Mouse (Mus musculus) adrenal gland, adult 2 months (tissue): ENCODE measurements around the gene Arhgef25. TPM values are rescaled to one million over a fixed set of nuclear protein-coding genes. Genes with fewer than 3 reads are reported as not detected.

ENCODE experiments used
- DNase-seq: peaks from one replicate; pipeline ENCODE4 v3.0.0; 2021
- long read RNA-seq: library from polyadenylated mRNA; stranded (forward); transcript quantifications from one replicate; pipeline ENCODE4 v2.0.0, GENCODE M21; 2021
- polyA plus RNA-seq: library from polyadenylated mRNA; depleted of rRNA; stranded (reverse); fragments of >200 nt; gene quantifications from 2 replicates; pipeline ENCODE4 v1.2.3, GENCODE M21; 2012; rRNA removed
- total RNA-seq, 2 experiments: library from RNA; stranded (reverse); gene quantifications; 2 replicates each; pipeline ENCODE4 v1.2.3; 2021

The Arhgef25 gene
- total RNA-seq (10 to 100 TPM; 16.0 to 25.8 TPM), polyA plus RNA-seq (41.3 and 44.9 TPM in 2 replicates)
- long read RNA-seq, transcript Arhgef25-201 (16 exons, 2,218 nt): major isoform, 14 of 31 reads
- long read RNA-seq, transcript Arhgef25-205 (15 exons, 2,475 nt): minor isoform, 6 of 31 reads
- long read RNA-seq, partial matches to known transcripts: 2 of 31 reads
- long read RNA-seq, other reads (novel, unspliced or antisense): 9 of 31 reads

GRCm38 (mm10) chr10:127189651-127190381 is at the start of gene Arhgef25:
Gene Arhgef25, minus strand, starts transcription at chr10:127190083.
- peak; percentile 66 for DNase-seq

- DNase-seq: no peak
Measured at GRCm38 (mm10) chr10:127238241-127238824, 48.5 kb upstream of the Arhgef25 start.

- no peak for DNase-seq
Measured at GRCm38 (mm10) chr10:127236541-127236940, 46.7 kb upstream of the Arhgef25 start.

DNA sequence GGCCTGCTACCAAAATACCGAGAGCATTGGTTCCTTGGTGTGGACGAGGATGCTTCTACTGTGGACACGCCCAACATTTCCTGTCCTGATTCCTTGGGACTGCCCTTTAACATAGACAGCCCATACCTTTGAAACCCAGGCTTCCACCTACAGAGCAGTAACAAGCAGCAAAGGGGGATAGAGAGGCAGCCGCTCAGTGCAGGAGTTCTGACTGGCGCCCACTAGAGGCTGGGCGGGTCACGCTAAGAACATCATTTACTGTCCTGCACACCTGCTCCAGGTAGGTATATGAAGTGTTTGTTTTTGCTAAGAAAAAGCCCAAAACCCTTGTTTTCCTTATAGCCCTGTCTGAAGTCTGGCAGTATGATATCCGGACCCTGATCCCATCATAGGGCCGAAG is 43.3 kb upstream of the Arhgef25 start:
- no peak for DNase-seq

- no peak for DNase-seq
Measured at GRCm38 (mm10) chr10:127231741-127232140, 41.9 kb upstream of the Arhgef25 start.

- no peak for DNase-seq
Measured at GRCm38 (mm10) chr10:127230693-127231092, 40.8 kb upstream of the Arhgef25 start.

DNA sequence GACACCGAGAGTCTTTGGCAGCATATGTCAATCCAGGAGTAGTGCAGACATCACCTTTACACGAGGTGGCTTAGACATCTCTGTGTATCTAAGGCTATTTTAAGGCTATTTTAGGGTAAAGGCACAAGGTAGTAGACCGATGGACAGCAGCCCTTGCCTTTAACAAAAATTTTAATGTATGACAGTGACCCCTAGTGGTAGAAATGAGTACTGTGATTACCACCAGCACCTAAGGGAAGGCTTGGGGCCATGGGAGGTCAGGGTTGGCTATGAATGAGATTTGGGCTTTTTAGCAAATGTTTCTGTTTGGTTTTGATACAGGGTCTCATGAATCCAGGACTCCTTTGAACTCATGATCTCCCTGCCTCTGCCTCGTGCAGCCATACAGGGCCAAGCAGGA is 39.0 kb upstream of the Arhgef25 start:
- peak; percentile 28 for DNase-seq

GRCm38 (mm10) chr10:127227163-127227562 is 37.3 kb upstream of the Arhgef25 start:
- no peak for DNase-seq

- peak; percentile 63 for DNase-seq
Measured at GRCm38 (mm10) chr10:127226318-127226895, 36.5 kb upstream of the Arhgef25 start.

DNA sequence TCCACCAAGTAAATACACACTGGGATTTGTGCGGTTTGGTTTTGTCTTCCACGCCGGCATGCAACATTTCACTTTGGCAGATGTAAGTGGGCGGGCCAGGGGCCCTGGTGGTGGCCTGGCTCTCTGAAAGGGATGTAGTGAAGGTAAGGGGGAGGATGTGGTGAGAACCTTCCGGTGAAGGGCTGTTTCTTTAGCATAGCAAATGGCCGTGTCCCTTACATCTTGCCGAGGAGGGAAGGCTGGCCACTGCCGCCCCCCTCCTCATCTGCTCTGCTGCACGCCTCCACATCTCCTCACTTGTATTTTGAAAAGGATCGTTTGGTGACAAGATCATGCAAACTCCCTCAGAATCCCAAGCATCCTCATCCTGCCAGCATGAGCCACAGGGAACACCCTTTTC is 35.8 kb upstream of the Arhgef25 start:
- no peak for DNase-seq

GRCm38 (mm10) chr10:127225213-127225612 is 35.3 kb upstream of the Arhgef25 start:
- no peak for DNase-seq

- no peak for DNase-seq
Measured at GRCm38 (mm10) chr10:127218339-127218738, 28.5 kb upstream of the Arhgef25 start.

- DNase-seq: no peak
Measured at GRCm38 (mm10) chr10:127217177-127217576, 27.3 kb upstream of the Arhgef25 start.

DNA sequence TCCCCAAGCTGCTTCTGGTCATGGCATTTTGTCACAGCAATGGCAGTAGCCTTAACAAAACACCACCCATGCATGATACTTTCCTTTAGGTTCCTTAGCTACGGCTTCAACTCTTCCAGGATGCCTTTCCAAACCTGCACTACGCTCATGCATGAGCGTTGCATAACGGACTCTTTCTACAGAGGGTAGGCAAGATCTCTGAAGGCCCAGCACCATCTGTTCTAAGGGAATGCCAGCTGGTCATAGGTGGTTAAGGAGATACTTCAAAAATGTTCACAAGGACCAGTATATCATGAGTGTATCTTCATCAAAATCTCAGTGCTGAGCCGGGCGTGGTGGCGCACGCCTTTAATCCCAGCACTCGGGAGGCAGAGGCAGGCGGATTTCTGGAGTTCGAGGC is 26.6 kb upstream of the Arhgef25 start:
- DNase-seq: no peak

- no peak for DNase-seq
Measured at GRCm38 (mm10) chr10:127214422-127214803, 24.5 kb upstream of the Arhgef25 start.

DNA sequence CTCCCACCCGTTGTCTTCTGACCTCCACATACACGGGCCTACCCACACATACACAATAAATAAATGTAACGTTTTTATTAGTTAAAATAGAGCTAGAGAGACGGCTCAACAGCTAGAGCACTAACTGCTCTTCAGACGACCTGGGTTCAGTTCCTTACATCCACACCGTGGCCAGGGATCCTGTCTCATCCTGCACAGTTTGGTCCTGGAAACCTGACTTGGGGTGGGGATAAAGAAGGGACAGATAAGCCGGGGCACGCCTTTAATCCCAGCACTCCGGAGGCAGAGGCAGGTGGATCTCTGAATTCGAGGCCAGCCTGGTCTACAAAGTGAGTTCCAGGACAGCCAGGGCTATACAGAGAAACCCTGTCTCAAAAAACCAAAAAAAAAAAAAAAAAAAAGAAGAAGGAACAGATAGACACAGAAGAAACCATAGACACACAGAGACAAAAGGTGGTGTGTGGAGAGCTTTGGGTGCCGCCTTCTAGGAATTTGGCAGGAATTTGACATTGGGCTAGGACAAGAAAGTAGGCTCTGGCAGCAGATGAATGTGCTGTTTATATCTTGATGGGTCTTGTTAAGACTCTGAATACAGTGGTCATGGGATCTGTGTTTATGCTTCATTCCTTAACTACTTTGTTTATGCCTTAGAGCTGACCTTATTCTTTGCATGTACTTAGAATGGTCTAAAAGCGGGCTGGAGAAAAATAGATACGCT is 24.0 kb upstream of the Arhgef25 start:
- DNase-seq: no peak

- DNase-seq: no peak
Measured at GRCm38 (mm10) chr10:127213272-127213671, 23.4 kb upstream of the Arhgef25 start.

DNA sequence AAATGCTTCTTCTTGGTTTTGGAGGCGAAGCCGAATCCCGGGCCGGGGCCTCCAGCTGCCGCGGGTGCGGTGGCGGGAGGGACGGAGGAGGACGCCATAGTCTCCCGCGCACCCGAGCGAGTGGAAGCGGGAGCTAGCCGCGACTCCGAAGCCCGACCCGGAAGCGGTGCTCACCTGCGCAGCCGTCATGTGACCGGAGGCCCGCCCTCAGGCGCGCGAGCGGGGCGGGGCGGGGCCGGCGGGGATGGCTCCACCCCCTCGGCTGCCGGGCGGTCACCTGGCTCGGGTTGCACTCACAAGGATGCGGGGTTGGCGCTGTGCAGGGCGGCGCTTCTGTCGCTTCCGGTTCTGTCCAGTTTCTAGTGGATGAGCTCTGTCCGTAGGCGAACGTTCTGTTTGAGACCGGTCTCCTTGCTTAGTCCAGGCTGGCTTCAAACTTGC is 21.6 kb upstream of the Arhgef25 start, which contains the start of gene Pip4k2c:
Pip4k2c (minus strand) TSS at position 172 of the 441 bp plus-strand sequence.
- peak; percentile 96 for DNase-seq

DNA sequence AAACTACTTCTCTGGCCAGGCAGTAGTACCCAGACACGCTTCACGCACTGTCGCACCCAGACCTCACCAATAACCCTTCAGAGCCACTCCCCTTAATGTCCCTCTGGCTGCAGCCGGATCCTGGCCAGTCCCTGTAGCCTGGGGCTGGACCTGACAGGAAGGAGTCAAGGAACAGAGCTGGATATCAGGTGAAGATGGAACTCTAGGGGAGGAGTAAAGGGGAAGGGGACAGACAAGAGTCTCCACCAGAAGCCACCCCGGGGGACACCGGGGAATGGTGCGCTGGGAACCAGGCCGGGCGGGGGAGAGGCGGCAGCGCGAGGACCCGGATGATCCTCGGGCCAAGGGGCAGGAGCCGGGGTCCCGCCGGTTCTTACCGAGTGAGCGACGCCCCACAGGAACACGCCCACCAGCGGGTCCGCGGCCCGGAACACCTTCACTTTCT is 21.1 kb upstream of the Arhgef25 start:
- DNase-seq: no peak

- DNase-seq: no peak
Measured at GRCm38 (mm10) chr10:127209928-127210570, 20.2 kb upstream of the Arhgef25 start.

GRCm38 (mm10) chr10:127208921-127209320 is 19.0 kb upstream of the Arhgef25 start:
- no peak for DNase-seq

DNA sequence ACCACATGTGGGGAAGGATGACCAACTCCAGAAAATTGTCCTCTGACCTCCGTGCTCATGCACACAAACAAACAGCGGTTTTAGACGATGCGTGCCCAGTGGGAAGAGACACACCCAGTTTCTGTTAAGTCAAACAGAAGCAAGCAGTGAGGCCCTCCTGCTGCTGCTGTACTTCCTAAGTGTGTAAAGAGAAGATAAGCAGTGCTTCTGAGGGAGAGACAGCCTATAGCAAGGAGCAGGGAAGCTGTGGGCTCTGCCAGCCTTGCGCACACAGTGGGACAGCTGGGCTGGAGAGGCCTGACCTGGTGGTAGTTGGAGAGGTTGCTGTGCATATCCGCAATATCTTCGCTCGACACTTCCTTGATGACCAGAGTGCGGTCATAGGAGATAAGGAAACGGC is 15.5 kb upstream of the Arhgef25 start:
- DNase-seq: no peak
